Mouse (Mus musculus) lung, postnatal 0 days (tissue): ENCODE data around the gene Catip. TPM values are rescaled to one million over a fixed set of nuclear protein-coding genes. Genes with fewer than 3 reads are reported as not detected.

Experiments used
- ATAC-seq: fragments of 200-750 bp; cut with Nextera tagmentation; 2 replicates; pipeline ENCODE4 v1.8.0; 2017; ENCODE audit warnings: moderate library complexity
- DNase-seq: peaks from one replicate; pipeline ENCODE4 v3.0.0-alpha.2; 2016; ENCODE audit warnings: low spot score
- H3K27ac ChIP-seq: fragments of 300-500 bp; sonication (generic); 2 replicates; pipeline ENCODE4 v1.5.1; 2014; ENCODE audit warnings: antibody characterized with exemption, mild to moderate bottlenecking, low read length, mixed read lengths
- H3K27me3 ChIP-seq: fragments of 300-500 bp; sonication (generic); replicated peaks from 2 replicates; pipeline ENCODE4 v1.6.1; 2014; ENCODE audit warnings: low read length, mixed read lengths; ENCODE audit not compliant: insufficient read depth
- H3K36me3 ChIP-seq: fragments of 300-500 bp; sonication (generic); 2 replicates; pipeline ENCODE4 v1.6.1; 2014; ENCODE audit warnings: low read length, mixed read lengths; ENCODE audit not compliant: insufficient read depth
- H3K4me1 ChIP-seq: fragments of 300-500 bp; sonication (generic); 2 replicates; pipeline ENCODE4 v1.6.1; 2014; ENCODE audit warnings: antibody characterized with exemption, low read depth, low read length, mixed read lengths; ENCODE audit not compliant: insufficient read depth
- H3K4me2 ChIP-seq: fragments of 300-500 bp; sonication (generic); replicated peaks from 2 replicates; pipeline ENCODE4 v1.6.1; 2014; ENCODE audit warnings: low read depth, mild to moderate bottlenecking, low read length, moderate library complexity, mixed read lengths
- H3K4me3 ChIP-seq: fragments of 300-500 bp; sonication (generic); 2 replicates; pipeline ENCODE4 v1.5.1; 2014; ENCODE audit warnings: low read depth, low read length
- H3K9ac ChIP-seq: fragments of 300-500 bp; sonication (generic); replicated peaks from 2 replicates; pipeline ENCODE4 v1.6.1; 2014; ENCODE audit warnings: low read depth, mild to moderate bottlenecking
- H3K9me3 ChIP-seq: fragments of 300-500 bp; sonication (generic); 2 replicates; pipeline ENCODE4 v1.6.1; 2016; ENCODE audit warnings: low read length, mixed read lengths
- CTCF ChIP-seq: IDR thresholded peaks from 2 replicates; pipeline ENCODE4 v1.5.1; 2016; ENCODE audit warnings: antibody characterized with exemption, mild to moderate bottlenecking
- EP300 ChIP-seq: IDR thresholded peaks from 2 replicates; pipeline ENCODE4 v1.6.1; 2016; ENCODE audit warnings: antibody characterized with exemption, mild to moderate bottlenecking, control low read depth
- WGBS: fragments of 180-500 bp; shearing (Covaris S2); extraction: QIAGEN DNeasy Blood & Tissue Kit; methylation state at CpG from one replicate; pipeline ENCODE4 v1.1.7; 2014; 5-methylcytosine and 5-hydroxymethylcytosine counted together
- polyA plus RNA-seq: library from polyadenylated mRNA; unstranded; fragments of >200 nt; fragmentation: Nextera tagmentation; extraction: Ambion mirVana; gene quantifications from 2 replicates; pipeline ENCODE4 v1.2.1, GENCODE M21; 2015

Gene Catip
- polyA plus RNA-seq, 1 experiment from 2014 or later = 3.4 TPM

- 80% methylated on average over 7 of the region's 7 CpGs for WGBS
- Histone ChIP-seq H3K9me3 (no peaks in the 10 kb centered on the region), H3K36me3 (no peaks in the 10 kb centered on the region), H3K4me2 (no peak overlapping the region), H3K4me3 (no peak overlapping the region), H3K4me1 (peaks cover 9% of the 10 kb centered on the region; the same call in 1 of the 2 replicates), H3K27ac (no peak overlapping the region), H3K9ac (no peak overlapping the region), H3K27me3 (no peaks in the 10 kb centered on the region)
- no peak for TF ChIP-seq EP300
- no peak for TF ChIP-seq CTCF
- no peak for ATAC-seq
- DNase-seq = no peak
Measured at GRCm38 (mm10) chr1:74388398-74388920, 26.6 kb downstream of the Catip start.

GRCm38 (mm10) chr1:74389831-74390286, 28.0 kb downstream of the Catip start:
- TF ChIP-seq EP300 = no peak
- no peak for TF ChIP-seq CTCF
- WGBS = 4% methylated on average over 28 of the region's 29 CpGs
- Histone ChIP-seq H3K9me3 (no peaks in the 10 kb centered on the region), H3K4me2 (peak overlapping the region; percentile 79), H3K4me3 (peak overlapping the region; percentile 20), H3K27ac (peak overlapping the region; percentile 100), H3K36me3 (no peaks in the 10 kb centered on the region; the same call in 1 of the 2 replicates), H3K4me1 (peaks cover 9% of the 10 kb centered on the region; the same call in 1 of the 2 replicates), H3K27me3 (no peaks in the 10 kb centered on the region), H3K9ac (peak overlapping the region; percentile 13)
- DNase-seq (peak; percentile 68), ATAC-seq (no peak)

- DNase-seq = peak; percentile 81
- peak overlapping the region; percentile 13 for H3K9ac ChIP-seq
- WGBS = 5% methylated on average over 21 of the region's 21 CpGs
Measured at GRCm38 (mm10) chr1:74390287-74390906, 28.5 kb downstream of the Catip start.

GRCm38 (mm10) chr1:74390924-74391748, 29.2 kb downstream of the Catip start, which contains the start of gene Ctdsp1:
TSS of gene Ctdsp1 (plus strand) at chr1:74391509.
- peak within 1 kb of the TSS; percentile 96 for H3K4me3 ChIP-seq
- H3K27ac ChIP-seq = peak within 1 kb of the TSS; percentile 100
- DNase-seq (peak; percentile 100), ATAC-seq (peak; percentile 82)
- no peaks in the 10 kb centered on the region for H3K9me3 ChIP-seq
- H3K27me3 ChIP-seq = no peaks in the 10 kb centered on the region
- WGBS = 2% methylated on average over 44 of the region's 51 CpGs
- H3K9ac ChIP-seq = peak within 1 kb of the TSS; percentile 99
- peaks cover 9% of the 10 kb centered on the region; the same call in 1 of the 2 replicates for H3K4me1 ChIP-seq
- no peaks in the 10 kb centered on the region; the same call in 1 of the 2 replicates for H3K36me3 ChIP-seq
- TF ChIP-seq CTCF = 0 out of 2 replicates have a peak, but pooled peaks have one; percentile 22
- TF ChIP-seq EP300 = no peak; the same call in 1 of the 2 replicates
- H3K4me2 ChIP-seq = peak within 1 kb of the TSS; percentile 79

More at GRCm38 (mm10) chr1:74390287-74390906, 28.5 kb downstream of the Catip start:
- peak overlapping the region; percentile 100 for H3K27ac ChIP-seq
- peaks cover 9% of the 10 kb centered on the region; the same call in 1 of the 2 replicates for H3K4me1 ChIP-seq
- no peaks in the 10 kb centered on the region; the same call in 1 of the 2 replicates for H3K36me3 ChIP-seq
- peak overlapping the region; percentile 79 for H3K4me2 ChIP-seq
- TF ChIP-seq EP300 (no peak), CTCF (peak; percentile 84)
- ATAC-seq = no peak
- no peaks in the 10 kb centered on the region for H3K9me3 ChIP-seq
- peak overlapping the region; percentile 96 for H3K4me3 ChIP-seq
- H3K27me3 ChIP-seq = no peaks in the 10 kb centered on the region

GRCm38 (mm10) chr1:74391844-74392441, 30.0 kb downstream of the Catip start:
- Histone ChIP-seq H3K9me3 (no peaks in the 10 kb centered on the region), H3K4me2 (peak overlapping the region; percentile 79), H3K27me3 (no peaks in the 10 kb centered on the region), H3K4me1 (peaks cover 9% of the 10 kb centered on the region; the same call in 1 of the 2 replicates), H3K27ac (peak overlapping the region; percentile 100), H3K36me3 (no peaks in the 10 kb centered on the region; the same call in 1 of the 2 replicates), H3K4me3 (peak overlapping the region; percentile 96), H3K9ac (peak overlapping the region; percentile 99)
- WGBS = 4% methylated on average over 47 of the region's 63 CpGs
- peak; percentile 37 for ATAC-seq
- peak; percentile 83 for DNase-seq
- 0 out of 2 replicates have a peak, but pooled peaks have one; percentile 15 for TF ChIP-seq CTCF
- no peak for TF ChIP-seq EP300
